Mouse (Mus musculus): Measurements from ENCODE around the gene Dnajc7. TPM values are rescaled to one million over a fixed set of nuclear protein-coding genes. Genes with fewer than 3 reads are reported as not detected.
A peak's percentile ranks its signal among the peaks of the same experiment; 100 is the strongest.

Dnajc7 gene
- polyA plus RNA-seq, 2 experiments, result 15.1 to 61.7 TPM

DNA sequence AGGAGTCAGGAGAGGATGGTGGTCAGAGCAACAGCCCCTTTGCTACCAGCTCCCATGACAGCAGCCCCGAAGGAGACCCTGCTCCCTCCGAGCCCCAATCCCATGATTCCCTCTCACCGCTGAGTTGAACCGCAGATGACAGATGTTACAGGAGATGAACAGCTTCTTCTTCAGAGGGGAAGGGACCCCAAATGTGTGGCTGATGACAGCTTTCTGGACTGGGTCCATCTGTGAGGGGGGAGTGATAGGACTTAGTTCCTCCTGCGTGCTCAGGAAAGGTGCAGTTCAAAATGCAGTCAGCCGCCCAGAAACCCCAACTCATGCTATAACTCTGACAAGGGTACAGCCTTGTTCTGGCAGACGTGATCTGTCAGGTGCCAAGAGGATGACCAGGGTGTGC, 14.6 kb upstream of the Dnajc7 start:
- peaks cover 3% of the 10 kb centered on the region for H3K27me3 ChIP-seq (ENCODE audit: control insufficient read depth, insufficient read depth, low read length)
- whole genome bisulfite sequencing (ENCODE audit: insufficient replicate concordance), result 43% methylated on average over 7 of the region's 7 CpGs
- no peak overlapping the region for H3K4me2 ChIP-seq (ENCODE audit: low read depth)
- H3K36me3 ChIP-seq (replicated peaks; ENCODE audit: control insufficient read depth, insufficient read depth, low read depth), result no peaks in the 10 kb centered on the region
- no peak for ATAC-seq (ENCODE audit: insufficient read depth)
- no peak for DNase-seq (ENCODE audit: low read depth in 3 of 3, low spot score in 3 of 3)
- no peak for TF ChIP-seq EP300 (IDR thresholded peaks at IDR 0.05; ENCODE audit: low read depth)
- TF ChIP-seq CTCF (IDR thresholded peaks at IDR 0.05; ENCODE audit: low read depth), result no peak
- H3K4me1 ChIP-seq (replicated peaks; ENCODE audit: control insufficient read depth in 2 of 2, insufficient read depth in 2 of 2, low read length in 1 of 2), result no peaks in the 10 kb centered on the region
- no peaks in the 10 kb centered on the region for H3K9me3 ChIP-seq (ENCODE audit: control insufficient read depth, low read length)
- no peak overlapping the region for H3K4me3 ChIP-seq (ENCODE audit: insufficient read depth in 1 of 2, low read depth in 2 of 2, low read length in 2 of 2)
- H3K27ac ChIP-seq, result no peak overlapping the region
- H3K9ac ChIP-seq (replicated peaks), result no peak overlapping the region

DNA sequence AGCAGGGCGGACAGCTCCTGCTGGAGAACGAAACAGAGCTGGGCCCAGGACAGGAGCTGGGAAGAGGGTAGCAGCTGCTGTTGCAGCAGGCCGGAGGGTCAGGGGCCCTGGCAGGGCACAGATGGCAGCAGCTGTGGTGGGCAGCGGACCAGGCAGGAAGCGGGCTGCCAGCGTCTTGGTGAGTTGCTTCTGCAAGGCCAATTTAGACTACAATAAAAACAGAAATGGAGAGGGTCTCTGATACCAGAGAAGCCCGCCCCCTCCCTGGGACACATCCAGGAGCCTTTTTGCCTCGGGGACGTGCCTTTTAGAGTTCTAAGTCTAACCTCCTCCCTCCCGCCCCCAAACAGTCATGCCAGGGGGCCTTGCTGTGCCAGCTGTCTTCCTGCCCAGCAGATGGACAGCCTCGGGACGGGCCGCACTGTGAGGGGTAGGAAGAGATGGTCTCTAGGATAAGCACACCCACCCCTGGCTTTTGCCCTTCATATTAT, 8.9 kb upstream of the Dnajc7 start:
- Histone ChIP-seq H3K36me3 (replicated peaks; ENCODE audit: control insufficient read depth, insufficient read depth, low read depth) (peaks cover 3% of the 10 kb centered on the region; the same call in 1 of the 2 replicates), H3K27ac (no peak overlapping the region), H3K9ac (replicated peaks) (no peak overlapping the region), H3K4me2 (ENCODE audit: low read depth) (no peak overlapping the region), H3K4me1 (replicated peaks; ENCODE audit: control insufficient read depth in 2 of 2, insufficient read depth in 2 of 2, low read length in 1 of 2) (peaks cover 1 to 14% of the 10 kb centered on the region in 2 experiments), H3K27me3 (ENCODE audit: control insufficient read depth, insufficient read depth, low read length) (no peaks in the 10 kb centered on the region), H3K4me3 (ENCODE audit: insufficient read depth in 1 of 2, low read depth in 2 of 2, low read length in 2 of 2) (no peak overlapping the region), H3K9me3 (ENCODE audit: control insufficient read depth, low read length) (no peaks in the 10 kb centered on the region)
- TF ChIP-seq EP300 (IDR thresholded peaks at IDR 0.05; ENCODE audit: low read depth) (no peak), CTCF (IDR thresholded peaks at IDR 0.05; ENCODE audit: low read depth) (no peak)
- DNase-seq (ENCODE audit: low read depth in 3 of 3, low spot score in 3 of 3), result no peak
- 55% methylated on average over 13 of the region's 13 CpGs for WGBS (ENCODE audit: insufficient replicate concordance)
- ATAC-seq (ENCODE audit: insufficient read depth), result no peak

DNA sequence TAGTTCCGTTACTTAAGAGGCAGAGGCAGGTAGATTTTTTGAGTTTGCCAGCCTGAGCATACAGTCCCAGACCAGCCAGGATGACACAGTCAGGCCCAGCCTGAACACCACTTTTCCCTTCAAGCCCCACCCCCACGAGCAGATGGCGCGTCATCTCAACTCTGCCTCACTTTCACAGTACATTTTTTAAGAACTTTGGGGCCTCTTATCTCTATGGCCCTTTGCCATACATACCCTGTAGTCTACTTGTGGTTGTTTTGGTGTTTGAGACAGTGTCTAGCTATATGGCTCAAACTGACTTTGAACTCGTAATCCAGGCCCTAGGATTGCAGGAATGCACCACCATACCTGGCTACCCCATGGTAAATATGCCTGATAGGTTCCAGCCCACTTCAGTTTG, 8.1 kb upstream of the Dnajc7 start:
- 46% methylated on average over 5 of the region's 5 CpGs for WGBS (ENCODE audit: insufficient replicate concordance)
- TF ChIP-seq EP300 (IDR thresholded peaks at IDR 0.05; ENCODE audit: low read depth), result no peak
- TF ChIP-seq CTCF (IDR thresholded peaks at IDR 0.05; ENCODE audit: low read depth), result no peak
- Histone ChIP-seq H3K9me3 (ENCODE audit: control insufficient read depth, low read length) (no peaks in the 10 kb centered on the region), H3K9ac (replicated peaks) (no peak overlapping the region), H3K4me3 (ENCODE audit: insufficient read depth in 1 of 2, low read depth in 2 of 2, low read length in 2 of 2) (no peak overlapping the region), H3K4me2 (ENCODE audit: low read depth) (no peak overlapping the region), H3K27ac (no peak overlapping the region), H3K36me3 (replicated peaks; ENCODE audit: control insufficient read depth, insufficient read depth, low read depth) (peaks cover 3% of the 10 kb centered on the region; the same call in 1 of the 2 replicates), H3K27me3 (ENCODE audit: control insufficient read depth, insufficient read depth, low read length) (no peaks in the 10 kb centered on the region), H3K4me1 (replicated peaks; ENCODE audit: control insufficient read depth in 2 of 2, insufficient read depth in 2 of 2, low read length in 1 of 2) (peaks cover 5 to 17% of the 10 kb centered on the region in 2 experiments)
- DNase-seq (ENCODE audit: low read depth in 3 of 3, low spot score in 3 of 3), result no peak
- ATAC-seq (ENCODE audit: insufficient read depth), result no peak

DNA sequence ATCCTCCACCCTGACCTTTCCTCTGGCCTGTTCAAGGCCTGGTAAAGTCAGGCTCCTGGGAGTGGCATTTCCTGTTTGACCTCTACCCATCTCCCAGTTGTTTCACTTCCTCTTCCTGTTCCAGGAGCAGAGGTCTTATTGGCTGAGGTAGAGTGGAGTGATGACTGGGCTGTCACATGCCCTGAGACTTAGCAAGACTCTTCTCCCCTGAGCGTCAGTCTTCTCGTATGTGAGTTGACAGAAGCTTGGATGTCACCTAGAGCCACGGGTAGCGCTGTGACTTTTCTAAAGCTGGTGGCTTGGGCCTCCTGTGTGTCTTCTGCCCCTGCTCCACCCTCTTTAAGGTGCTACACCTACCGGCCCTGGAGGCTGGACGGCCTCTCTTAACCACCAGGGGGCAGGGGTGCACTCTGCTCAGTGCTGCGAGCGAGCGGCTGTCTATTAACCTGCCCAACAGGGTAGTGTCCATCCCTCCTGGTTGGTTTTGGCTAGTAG, 6.8 kb upstream of the Dnajc7 start:
- no peak overlapping the region for H3K27ac ChIP-seq
- TF ChIP-seq EP300 (IDR thresholded peaks at IDR 0.05; ENCODE audit: low read depth), result no peak
- peak; percentile 94 for TF ChIP-seq CTCF (IDR thresholded peaks at IDR 0.05; ENCODE audit: low read depth)
- no peak overlapping the region for H3K9ac ChIP-seq (replicated peaks)
- no peak overlapping the region; the same call in 1 of the 2 replicates for H3K4me2 ChIP-seq (ENCODE audit: low read depth)
- H3K4me3 ChIP-seq (ENCODE audit: insufficient read depth in 1 of 2, low read depth in 2 of 2, low read length in 2 of 2), result no peak overlapping the region
- DNase-seq (ENCODE audit: low read depth in 3 of 3, low spot score in 3 of 3) (peak; percentile 34 to 47 (median 41)), ATAC-seq (ENCODE audit: insufficient read depth) (peak; percentile 50; the same call in 1 of the 2 replicates)
- peaks cover 5 to 20% of the 10 kb centered on the region in 2 experiments for H3K4me1 ChIP-seq (replicated peaks; ENCODE audit: control insufficient read depth in 2 of 2, insufficient read depth in 2 of 2, low read length in 1 of 2)
- no peaks in the 10 kb centered on the region for H3K9me3 ChIP-seq (ENCODE audit: control insufficient read depth, low read length)
- 9% methylated on average over 9 of the region's 9 CpGs for WGBS (ENCODE audit: insufficient replicate concordance)
- H3K36me3 ChIP-seq (replicated peaks; ENCODE audit: control insufficient read depth, insufficient read depth, low read depth), result peaks cover 3% of the 10 kb centered on the region; the same call in 1 of the 2 replicates
- H3K27me3 ChIP-seq (ENCODE audit: control insufficient read depth, insufficient read depth, low read length), result no peaks in the 10 kb centered on the region

DNA sequence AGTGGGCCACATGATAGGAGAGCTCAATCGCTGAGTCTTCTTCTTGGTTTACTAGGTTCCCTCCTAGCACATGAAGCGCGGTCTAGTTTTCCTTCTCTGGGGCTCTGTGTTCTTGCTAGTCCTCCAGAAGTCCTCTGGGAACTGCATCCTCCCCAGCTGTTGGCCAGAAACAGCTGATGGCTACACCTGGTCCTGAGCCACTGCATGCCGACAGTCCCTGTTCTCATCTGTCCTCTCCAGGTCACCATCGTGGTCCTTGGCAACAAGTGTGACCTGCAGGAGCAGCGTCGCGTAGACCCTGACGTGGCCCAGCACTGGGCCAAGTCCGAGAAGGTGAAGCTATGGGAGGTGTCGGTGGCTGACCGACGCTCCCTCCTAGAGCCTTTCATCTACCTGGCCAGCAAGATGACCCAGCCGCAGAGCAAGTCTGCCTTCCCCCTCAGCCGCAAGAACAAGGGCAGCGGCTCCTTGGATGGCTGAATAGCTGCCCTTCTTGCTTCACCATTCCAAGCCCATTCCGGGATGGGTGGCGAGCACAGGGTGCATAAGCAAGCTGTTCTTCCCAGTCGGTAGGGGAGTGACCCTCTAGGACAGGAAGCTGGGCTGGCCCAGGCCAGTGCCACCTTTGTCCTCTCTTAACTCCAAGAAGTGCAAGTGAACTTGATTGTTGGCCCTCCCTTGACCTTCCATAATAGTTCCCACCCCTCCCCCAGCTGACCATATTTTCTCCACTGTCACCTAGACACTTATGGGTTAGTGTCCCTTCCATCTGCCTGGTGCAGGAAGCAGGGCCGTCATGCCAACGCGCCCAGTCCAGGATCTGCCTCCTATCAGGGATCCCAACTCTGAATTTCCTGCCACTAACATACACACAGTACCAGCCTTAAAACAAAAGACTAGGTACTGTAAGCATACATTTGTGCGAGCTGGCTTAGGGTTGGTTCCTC, 6.1 kb upstream of the Dnajc7 start:
- no peak overlapping the region for H3K9ac ChIP-seq (replicated peaks)
- no peak for DNase-seq (ENCODE audit: low read depth in 3 of 3, low spot score in 3 of 3)
- H3K4me3 ChIP-seq (ENCODE audit: insufficient read depth in 1 of 2, low read depth in 2 of 2, low read length in 2 of 2), result no peak overlapping the region
- H3K4me1 ChIP-seq (replicated peaks; ENCODE audit: control insufficient read depth in 2 of 2, insufficient read depth in 2 of 2, low read length in 1 of 2), result peaks cover 5 to 20% of the 10 kb centered on the region in 2 experiments
- 86% methylated on average over 23 of the region's 23 CpGs for WGBS (ENCODE audit: insufficient replicate concordance)
- no peak for ATAC-seq (ENCODE audit: insufficient read depth)
- H3K27me3 ChIP-seq (ENCODE audit: control insufficient read depth, insufficient read depth, low read length), result no peaks in the 10 kb centered on the region
- TF ChIP-seq CTCF (IDR thresholded peaks at IDR 0.05; ENCODE audit: low read depth) (no peak), EP300 (IDR thresholded peaks at IDR 0.05; ENCODE audit: low read depth) (no peak)
- no peak overlapping the region for H3K4me2 ChIP-seq (ENCODE audit: low read depth)
- no peaks in the 10 kb centered on the region for H3K9me3 ChIP-seq (ENCODE audit: control insufficient read depth, low read length)
- H3K36me3 ChIP-seq (replicated peaks; ENCODE audit: control insufficient read depth, insufficient read depth, low read depth), result peaks cover 3% of the 10 kb centered on the region; the same call in 1 of the 2 replicates
- no peak overlapping the region for H3K27ac ChIP-seq
